Mouse (Mus musculus) olfactory bulb, adult 2 months (tissue): ENCODE data around the gene Usp48. TPM values are rescaled to one million over a fixed set of nuclear protein-coding genes. Genes with fewer than 3 reads are reported as not detected.
A peak's percentile ranks its signal among the peaks of the same experiment; 100 is the strongest.

Experiments
- H3K27ac ChIP-seq: fragments of 200-500 bp; 2 replicates; pipeline ENCODE4 v1.5.1; 2012; ENCODE audit warnings: low read depth, low read length; ENCODE audit not compliant: insufficient read depth
- H3K4me1 ChIP-seq: fragments of 200-500 bp; 2 replicates; pipeline ENCODE4 v1.6.1; 2012; ENCODE audit warnings: low read length; ENCODE audit not compliant: control insufficient read depth, insufficient read depth
- H3K4me3 ChIP-seq: fragments of 200-500 bp; 2 replicates; pipeline ENCODE4 v1.5.1; 2012; ENCODE audit warnings: mild to moderate bottlenecking, low read depth, low read length, moderate library complexity; ENCODE audit not compliant: insufficient read depth
- CTCF ChIP-seq: fragments of 200-500 bp; IDR thresholded peaks from 2 replicates; pipeline ENCODE4 v1.5.1; 2012; ENCODE audit warnings: low read depth, mild to moderate bottlenecking, low read length, moderate library complexity; ENCODE audit not compliant: insufficient read depth
- POLR2A ChIP-seq: fragments of 200-500 bp; IDR thresholded peaks from 2 replicates; pipeline ENCODE4 v1.6.1; 2012; ENCODE audit warnings: mild to moderate bottlenecking, low read depth, low read length, moderate library complexity; ENCODE audit not compliant: insufficient read depth
- WGBS: fragments of 180-500 bp; shearing (Covaris S2); methylation state at CpG from one replicate; pipeline ENCODE4 v1.1.7; 2018; 5-methylcytosine and 5-hydroxymethylcytosine counted together
- polyA plus RNA-seq: library from polyadenylated mRNA; stranded (reverse); fragments of >200 nt; gene quantifications from 2 replicates; pipeline ENCODE4 v1.2.4, GENCODE M21; 2012; ENCODE audit warnings: low replicate concordance; ENCODE audit not compliant: missing spikeins, insufficient read depth, insufficient read length

Usp48 gene
- polyA plus RNA-seq, 1 experiment = 198 TPM

GRCm38 (mm10) chr4:137664433-137664979 lies 71.0 kb downstream of the Usp48 start, which contains the start of gene Rap1gap:
Gene Rap1gap (plus strand): TSS chr4:137664726.
- TF ChIP-seq POLR2A = peak; percentile 52; the same call in 1 of the 2 replicates
- TF ChIP-seq CTCF = no peak
- Histone ChIP-seq H3K4me3 (peak within 1 kb of the TSS; percentile 71), H3K27ac (peak within 1 kb of the TSS; percentile 47; the same call in 1 of the 2 replicates), H3K4me1 (peaks cover 49% of the 10 kb centered on the region)
- 2% methylated on average over 43 of the region's 44 CpGs for WGBS

- no peak for TF ChIP-seq POLR2A
- no peak for TF ChIP-seq CTCF
- Histone ChIP-seq H3K4me1 (peaks cover 49% of the 10 kb centered on the region), H3K27ac (peak overlapping the region; percentile 47; the same call in 1 of the 2 replicates), H3K4me3 (peak overlapping the region; percentile 71)
- 6% methylated on average over 15 of the region's 15 CpGs for WGBS
These were observed 71.6 kb downstream of the Usp48 start for GRCm38 (mm10) chr4:137664980-137665675.

GRCm38 (mm10) chr4:137665791-137666190 lies 72.2 kb downstream of the Usp48 start:
- TF ChIP-seq CTCF = no peak
- no peak for TF ChIP-seq POLR2A
- H3K4me1 ChIP-seq = peaks cover 43% of the 10 kb centered on the region
- H3K4me3 ChIP-seq = peak overlapping the region; percentile 11; the same call in 1 of the 2 replicates
- 91% methylated on average over 5 of the region's 5 CpGs for WGBS
- H3K27ac ChIP-seq = no peak overlapping the region

- TF ChIP-seq CTCF = no peak
- TF ChIP-seq POLR2A = no peak
- Histone ChIP-seq H3K4me1 (peaks cover 39% of the 10 kb centered on the region), H3K27ac (no peak overlapping the region), H3K4me3 (no peak overlapping the region)
- 57% methylated on average over 5 of the region's 5 CpGs for WGBS
These were observed 72.9 kb downstream of the Usp48 start for GRCm38 (mm10) chr4:137666283-137666957.

GRCm38 (mm10) chr4:137666958-137667345 lies 73.4 kb downstream of the Usp48 start:
- Histone ChIP-seq H3K4me3 (no peak overlapping the region), H3K4me1 (peaks cover 34% of the 10 kb centered on the region), H3K27ac (no peak overlapping the region)
- WGBS = 49% methylated on average over 8 of the region's 8 CpGs
- TF ChIP-seq POLR2A (no peak), CTCF (no peak)

- H3K4me1 ChIP-seq = peaks cover 34% of the 10 kb centered on the region
- 61% methylated on average over 5 of the region's 5 CpGs for WGBS
- peak overlapping the region; percentile 17; the same call in 1 of the 2 replicates for H3K27ac ChIP-seq
- TF ChIP-seq CTCF (no peak), POLR2A (no peak)
- no peak overlapping the region for H3K4me3 ChIP-seq
These were observed 74.2 kb downstream of the Usp48 start for GRCm38 (mm10) chr4:137667747-137668146.

GRCm38 (mm10) chr4:137671711-137672500 lies 78.4 kb downstream of the Usp48 start:
- TF ChIP-seq CTCF (no peak), POLR2A (no peak)
- no peak overlapping the region for H3K27ac ChIP-seq
- H3K4me1 ChIP-seq = peaks cover 34% of the 10 kb centered on the region
- 75% methylated on average over 13 of the region's 13 CpGs for WGBS
- H3K4me3 ChIP-seq = no peak overlapping the region

GRCm38 (mm10) chr4:137675566-137675965 lies 82.0 kb downstream of the Usp48 start:
- H3K4me3 ChIP-seq = no peak overlapping the region
- no peak for TF ChIP-seq CTCF
- TF ChIP-seq POLR2A = no peak
- WGBS = 34% methylated on average over 7 of the region's 7 CpGs
- H3K4me1 ChIP-seq = peaks cover 40% of the 10 kb centered on the region
- no peak overlapping the region for H3K27ac ChIP-seq

- Histone ChIP-seq H3K4me1 (peaks cover 45% of the 10 kb centered on the region), H3K27ac (no peak overlapping the region), H3K4me3 (no peak overlapping the region)
- TF ChIP-seq CTCF (peak; percentile 85), POLR2A (no peak)
- 11% methylated on average over 11 of the region's 11 CpGs for WGBS
These were observed 82.5 kb downstream of the Usp48 start for GRCm38 (mm10) chr4:137676057-137676456.
